Mouse (Mus musculus): ENCODE results near the gene Kctd15.

Kctd15 gene

GRCm38 (mm10) chr7:34656632-34657031, at the start of gene Kctd15:
Gene Kctd15, minus strand, starts transcription at chr7:34656732.
- DNase-seq (ENCODE audit: low read depth): no peak

DNA sequence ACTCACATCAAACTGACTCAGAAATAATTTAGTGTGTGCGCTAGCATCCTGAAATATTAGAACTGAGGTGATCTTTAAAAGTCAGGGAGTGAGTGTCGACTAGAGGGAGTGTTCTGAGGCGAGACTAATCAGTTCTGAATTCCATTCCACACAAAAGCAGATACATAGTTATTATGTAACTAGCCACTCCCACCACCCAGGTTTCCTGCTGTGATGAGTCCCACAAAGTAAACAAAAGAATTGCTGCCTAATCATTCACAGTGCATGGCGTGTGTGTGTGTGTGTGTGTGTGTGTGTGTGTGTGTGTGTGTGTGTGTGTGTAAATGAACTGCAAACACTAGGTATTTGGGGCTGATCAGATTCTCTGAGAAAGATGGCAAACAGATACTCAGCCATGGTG, 47.9 kb upstream of the Kctd15 start:
- DNase-seq (ENCODE audit: low read depth): no peak

DNA sequence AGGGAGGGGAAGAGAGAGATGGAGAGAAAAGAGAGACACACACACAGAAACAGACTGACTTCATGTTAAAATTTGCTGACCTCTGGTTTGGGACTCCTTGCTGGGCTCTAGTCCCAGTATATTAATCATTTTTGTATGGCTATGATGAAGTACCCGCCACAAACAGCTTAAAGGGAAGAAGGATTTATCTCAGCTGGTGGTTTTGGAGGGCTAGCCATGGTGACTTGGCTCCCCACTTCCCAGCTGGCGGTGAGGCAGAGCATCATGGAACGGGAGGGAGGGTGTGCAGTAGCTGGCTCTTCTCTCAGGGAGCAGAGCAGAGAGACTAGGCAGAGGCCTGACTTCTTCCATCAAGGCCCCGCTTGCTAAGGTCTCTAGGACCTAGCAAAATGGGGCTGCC, 46.9 kb upstream of the Kctd15 start:
- DNase-seq (ENCODE audit: low read depth): no peak

DNA sequence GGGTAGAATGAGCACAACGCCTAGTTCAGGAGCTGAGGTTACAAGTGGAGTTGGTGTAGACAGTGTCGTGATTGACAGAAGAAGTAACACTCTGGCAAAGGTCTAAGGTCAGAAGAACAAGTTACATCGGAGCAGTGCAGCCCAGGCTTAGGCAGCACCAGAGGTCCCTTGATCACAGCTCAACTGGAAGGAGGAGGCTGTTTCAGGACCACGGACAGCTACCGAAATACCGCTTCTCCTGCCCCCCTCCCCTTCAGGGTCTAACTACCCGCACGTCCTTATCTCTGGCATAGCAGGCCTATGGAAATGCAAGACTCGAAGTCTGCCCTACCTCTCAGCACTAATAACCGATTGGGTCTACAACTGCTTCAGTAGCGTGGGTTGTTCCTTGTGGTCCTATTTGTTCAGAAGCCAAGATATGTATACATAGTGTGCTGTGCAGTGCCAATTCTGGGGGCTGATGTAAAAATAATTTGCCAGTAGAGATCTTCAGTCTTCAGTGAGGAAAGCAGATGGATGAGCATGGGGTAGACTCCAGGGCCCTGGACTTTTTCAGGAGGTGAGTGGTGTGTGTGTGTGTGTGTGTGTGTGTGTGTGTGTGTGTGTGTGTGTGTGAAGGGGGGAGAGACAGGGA, 46.3 kb upstream of the Kctd15 start:
- DNase-seq (ENCODE audit: low read depth): no peak

DNA sequence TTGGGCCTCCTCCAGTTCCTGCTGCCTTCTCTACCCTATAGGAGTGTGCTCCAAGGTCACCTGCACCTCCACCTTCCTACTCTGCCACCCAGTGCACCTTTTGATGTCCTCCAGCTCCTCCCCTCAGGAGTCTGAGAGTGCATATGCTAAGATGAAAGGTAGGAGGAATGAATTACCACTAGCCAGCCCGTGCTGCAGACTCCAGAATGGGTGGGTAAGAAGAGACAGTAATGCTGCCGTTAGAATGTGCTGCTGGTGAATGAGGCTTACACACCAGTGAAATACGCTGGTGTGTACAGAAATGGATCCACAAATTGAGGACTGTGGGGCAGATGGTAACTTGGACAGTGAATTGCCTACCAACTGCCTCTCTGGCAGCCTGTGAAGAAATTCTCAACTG, 43.4 kb upstream of the Kctd15 start:
- DNase-seq (ENCODE audit: low read depth): no peak

GRCm38 (mm10) chr7:34698221-34698620, 41.7 kb upstream of the Kctd15 start:
- DNase-seq (ENCODE audit: low read depth): no peak

- no peak for DNase-seq (ENCODE audit: low read depth)
These were observed 39.6 kb upstream of the Kctd15 start for GRCm38 (mm10) chr7:34696086-34696485.

DNA sequence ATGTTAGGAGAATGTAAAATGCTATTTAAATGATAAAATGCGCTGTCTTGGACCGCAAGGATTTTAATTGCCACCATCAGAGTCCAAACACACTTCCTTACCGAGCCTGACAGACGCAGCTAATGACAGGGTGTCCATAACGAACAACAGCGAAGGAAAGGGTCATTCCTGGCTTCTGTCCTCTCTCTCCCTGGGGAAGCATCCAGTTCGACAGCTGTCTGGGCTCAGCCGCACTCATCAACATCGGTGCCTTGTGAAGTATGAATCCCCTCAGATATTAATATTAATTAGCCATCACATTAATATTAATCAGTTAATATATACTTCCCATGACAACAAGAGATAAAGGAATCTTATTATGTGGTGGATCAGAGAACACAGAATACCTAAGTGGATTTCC, 38.4 kb upstream of the Kctd15 start:
- DNase-seq (ENCODE audit: low read depth): no peak

- no peak for DNase-seq (ENCODE audit: low read depth)
These were observed 37.4 kb upstream of the Kctd15 start for GRCm38 (mm10) chr7:34693916-34694315.

DNA sequence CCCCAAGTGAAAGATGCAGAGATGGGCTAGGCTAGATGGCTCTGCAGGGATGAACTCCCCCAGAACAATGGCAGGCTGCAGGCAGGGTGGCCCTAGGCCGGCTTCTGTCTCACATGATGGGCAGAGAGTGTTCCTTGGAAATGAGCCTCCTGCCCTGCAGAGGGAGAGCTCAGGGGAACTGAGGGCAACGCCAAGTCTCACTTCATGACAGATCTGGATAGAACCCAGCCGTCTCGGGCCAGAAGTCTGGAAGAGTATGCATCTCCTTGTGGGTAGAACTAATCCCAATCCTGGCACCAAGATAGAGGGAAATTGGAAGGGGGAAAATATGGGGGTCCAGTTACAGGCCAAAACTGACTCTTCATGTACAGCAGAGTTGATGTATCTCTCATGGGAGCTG, 36.5 kb upstream of the Kctd15 start:
- DNase-seq (ENCODE audit: low read depth): no peak

- no peak for DNase-seq (ENCODE audit: low read depth)
These were observed 33.6 kb upstream of the Kctd15 start for GRCm38 (mm10) chr7:34690111-34690510.

- no peak for DNase-seq (ENCODE audit: low read depth)
These were observed 32.5 kb upstream of the Kctd15 start for GRCm38 (mm10) chr7:34689028-34689427.

GRCm38 (mm10) chr7:34685801-34686200, 29.3 kb upstream of the Kctd15 start:
- no peak for DNase-seq (ENCODE audit: low read depth)

GRCm38 (mm10) chr7:34685176-34685575, 28.6 kb upstream of the Kctd15 start:
- no peak for DNase-seq (ENCODE audit: low read depth)

- no peak for DNase-seq (ENCODE audit: low read depth)
These were observed 24.4 kb upstream of the Kctd15 start for GRCm38 (mm10) chr7:34680771-34681421.

DNA sequence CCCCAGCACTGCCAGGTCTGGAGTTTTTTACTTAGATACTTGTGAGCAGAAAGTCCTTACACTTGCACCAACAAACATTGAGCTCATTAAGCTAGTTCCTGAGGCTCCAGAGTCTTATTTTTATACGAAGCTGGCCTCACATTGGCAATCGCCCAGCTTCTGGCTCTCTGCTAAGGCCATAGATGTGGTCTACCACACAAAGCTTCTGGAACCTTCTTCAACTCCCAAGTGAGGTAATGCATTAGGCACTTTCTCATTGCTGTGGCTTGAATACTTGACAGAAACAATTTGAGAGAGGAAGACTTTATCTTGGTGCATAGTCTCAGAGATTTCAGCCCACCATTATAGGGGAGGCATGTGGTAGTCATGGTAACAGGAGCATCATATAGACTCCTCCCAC, 23.4 kb upstream of the Kctd15 start:
- peak; percentile 19 for DNase-seq (ENCODE audit: low read depth)

GRCm38 (mm10) chr7:34675831-34676514, 19.4 kb upstream of the Kctd15 start:
- no peak for DNase-seq (ENCODE audit: low read depth)

DNA sequence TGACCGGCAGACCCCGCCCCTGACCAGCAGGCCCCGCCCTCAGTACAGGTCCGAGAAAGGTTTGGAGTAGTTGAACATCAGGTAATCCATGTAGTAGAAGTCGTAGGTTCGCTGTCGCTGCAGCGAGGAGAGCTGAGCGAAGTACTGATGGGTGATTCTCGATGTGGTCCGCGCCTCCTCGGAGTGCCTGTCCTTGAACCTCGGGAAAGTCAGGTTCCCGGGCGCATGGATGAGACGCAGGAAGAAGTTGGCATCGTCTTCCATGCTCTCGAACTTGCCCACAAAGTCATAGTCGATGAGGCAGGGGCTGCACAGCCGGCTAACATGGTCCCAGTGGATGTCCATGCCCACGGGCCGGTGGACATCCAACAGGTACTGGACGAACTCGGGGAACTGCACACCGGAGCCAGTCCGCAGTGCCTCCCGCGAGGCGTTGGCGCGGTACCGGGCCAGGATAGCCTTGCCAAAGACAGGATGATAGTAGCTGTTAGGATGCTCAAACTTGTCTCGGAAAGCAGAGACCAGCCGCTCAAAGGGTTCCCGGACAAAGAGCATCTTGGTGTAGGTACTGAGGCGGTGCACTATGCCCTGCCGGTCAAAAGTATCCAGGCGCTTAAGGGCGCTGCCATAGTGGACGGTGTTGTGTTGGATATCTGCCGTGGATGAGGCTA, 18.7 kb upstream of the Kctd15 start:
- no peak for DNase-seq (ENCODE audit: low read depth)

- no peak for DNase-seq (ENCODE audit: low read depth)
These were observed 16.4 kb upstream of the Kctd15 start for GRCm38 (mm10) chr7:34672916-34673315.

- no peak for DNase-seq (ENCODE audit: low read depth)
These were observed 15.4 kb upstream of the Kctd15 start for GRCm38 (mm10) chr7:34671911-34672310.

DNA sequence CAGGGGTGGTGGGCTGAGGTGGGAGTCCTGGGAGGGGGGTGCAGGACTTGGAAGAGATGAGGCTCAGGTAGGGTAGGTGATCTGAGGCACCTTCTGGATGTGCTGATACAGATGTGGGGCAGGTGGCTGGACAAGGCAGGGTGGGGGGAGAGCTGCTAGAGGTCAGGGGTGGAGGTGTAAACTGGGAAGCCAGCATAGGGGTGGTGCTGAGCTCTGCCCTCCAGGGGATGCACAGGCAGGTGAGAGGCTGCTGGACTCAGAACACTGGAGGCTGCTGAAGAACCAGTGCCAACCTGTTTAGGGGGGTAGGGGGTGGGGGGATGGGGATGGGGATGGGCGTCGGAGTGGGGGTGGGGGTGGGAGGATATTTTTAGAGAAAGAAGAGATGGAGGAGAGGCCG, 14.2 kb upstream of the Kctd15 start:
- DNase-seq (ENCODE audit: low read depth): no peak

DNA sequence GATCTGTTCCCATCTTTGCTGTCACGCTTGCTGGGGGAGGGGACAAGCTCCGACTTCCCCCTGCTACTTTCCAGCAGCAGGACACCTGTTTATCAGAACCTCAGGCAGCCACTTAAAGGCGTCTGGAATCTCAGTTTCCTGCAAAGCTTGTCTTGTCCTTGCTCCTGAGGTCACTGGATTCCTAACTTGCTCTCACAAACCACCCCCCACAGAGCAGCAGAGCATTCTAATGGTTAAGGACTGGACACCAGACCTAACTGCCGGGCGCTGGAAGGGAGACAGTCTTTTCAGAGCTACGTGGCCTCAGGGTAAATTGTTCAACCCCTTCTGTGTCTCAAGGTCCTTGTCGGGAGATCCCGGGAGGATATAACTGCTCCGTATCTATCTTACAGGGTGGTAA, 12.8 kb upstream of the Kctd15 start:
- no peak for DNase-seq (ENCODE audit: low read depth)

DNA sequence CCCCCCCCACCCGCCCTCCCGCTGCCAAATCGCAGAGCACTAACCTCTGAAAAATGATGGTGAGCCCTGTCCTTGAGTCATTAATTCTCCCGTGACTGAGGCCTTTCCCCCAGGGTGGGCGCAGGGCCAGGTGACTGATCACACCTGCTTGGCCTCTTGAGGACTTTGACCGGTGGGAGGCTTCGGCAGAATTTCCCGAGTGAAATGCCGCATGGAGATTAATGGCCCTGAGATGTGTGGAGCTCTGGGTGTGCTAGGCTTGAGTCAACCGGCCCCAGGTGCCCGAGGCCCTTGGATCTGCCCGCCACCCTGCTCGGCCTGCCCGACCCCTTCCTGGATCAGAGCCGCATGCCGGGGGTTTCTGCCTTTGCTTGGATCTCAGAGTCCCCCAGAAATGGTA, 11.3 kb upstream of the Kctd15 start:
- no peak for DNase-seq (ENCODE audit: low read depth)
